Mouse (Mus musculus): Measurements from ENCODE around the gene Kcna4. TPM values are rescaled to one million over a fixed set of nuclear protein-coding genes. Genes with fewer than 3 reads are reported as not detected.

Kcna4 gene
- polyA plus RNA-seq (2016; fragmentation: Nextera tagmentation; extraction: Ambion mirVana) = 0.05 and 0.06 TPM in 2 replicates

GRCm38 (mm10) chr2:107289990-107290696, at the start of gene Kcna4:
Kcna4 (plus strand) TSS chr2:107290639.
- Histone ChIP-seq H3K4me3 (peak within 1 kb of the TSS; percentile 50), H3K4me1 (peaks cover 15% of the 10 kb centered on the region), H3K9me3 (replicated peaks) (no peaks in the 10 kb centered on the region), H3K36me3 (no peaks in the 10 kb centered on the region), H3K27me3 (ENCODE audit: low read depth, poor library complexity, severe bottlenecking) (peaks cover 44% of the 10 kb centered on the region), H3K27ac (no peak within 1 kb of the TSS)
- WGBS = 5% methylated on average over 24 of the region's 24 CpGs
- peak; percentile 70 for DNase-seq (ENCODE audit: low spot score)

DNA sequence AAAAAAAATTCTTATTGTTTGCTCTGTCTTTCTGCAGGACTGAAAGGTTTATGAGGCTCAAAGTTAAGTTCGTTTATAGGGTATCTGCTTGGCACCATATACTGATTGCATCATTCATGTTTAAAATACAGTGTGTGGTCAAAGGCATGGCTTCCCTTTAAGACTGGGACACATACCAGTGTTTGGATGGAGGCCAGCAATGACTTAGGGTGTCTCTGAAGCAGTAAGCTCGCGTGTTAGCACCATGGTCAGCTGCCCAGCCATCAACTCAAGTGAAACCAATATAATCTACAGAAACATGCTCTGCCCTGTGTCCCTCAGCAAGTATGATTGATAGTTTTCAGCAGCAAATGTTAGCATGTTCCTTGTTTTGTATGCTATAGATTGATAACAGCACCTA, 32.3 kb upstream of the Kcna4 start:
- no peaks in the 10 kb centered on the region for H3K4me1 ChIP-seq
- no peaks in the 10 kb centered on the region for H3K27me3 ChIP-seq (ENCODE audit: low read depth, poor library complexity, severe bottlenecking)
- H3K27ac ChIP-seq = no peak overlapping the region
- DNase-seq (ENCODE audit: low spot score) = no peak
- WGBS = 80% methylated on average over 3 of the region's 3 CpGs
- H3K9me3 ChIP-seq (replicated peaks) = no peaks in the 10 kb centered on the region
- no peaks in the 10 kb centered on the region for H3K36me3 ChIP-seq
- H3K4me3 ChIP-seq = no peak overlapping the region

DNA sequence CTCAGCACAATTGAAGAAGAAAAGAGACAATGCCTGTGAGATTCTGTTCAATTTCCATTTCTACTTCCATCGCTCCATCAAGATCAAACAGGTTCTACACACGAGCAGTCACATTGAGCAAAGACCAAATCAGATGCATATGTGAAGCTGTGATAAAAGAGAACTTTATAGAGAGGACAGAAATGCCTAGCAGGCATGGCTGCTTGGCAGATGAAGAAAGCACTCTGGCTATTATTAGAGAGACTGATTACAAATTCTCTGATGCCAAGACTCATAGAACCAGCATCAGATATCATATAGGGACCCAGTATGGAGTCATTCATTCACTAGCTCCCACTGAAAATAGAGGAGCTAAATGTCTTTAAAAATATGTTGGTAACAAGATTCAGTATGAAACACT, 24.2 kb upstream of the Kcna4 start:
- Histone ChIP-seq H3K4me1 (no peaks in the 10 kb centered on the region), H3K4me3 (no peak overlapping the region), H3K27me3 (ENCODE audit: low read depth, poor library complexity, severe bottlenecking) (no peaks in the 10 kb centered on the region), H3K9me3 (replicated peaks) (no peaks in the 10 kb centered on the region), H3K27ac (no peak overlapping the region), H3K36me3 (no peaks in the 10 kb centered on the region)
- 76% methylated on average over 2 of the region's 2 CpGs for WGBS
- DNase-seq (ENCODE audit: low spot score) = no peak

DNA sequence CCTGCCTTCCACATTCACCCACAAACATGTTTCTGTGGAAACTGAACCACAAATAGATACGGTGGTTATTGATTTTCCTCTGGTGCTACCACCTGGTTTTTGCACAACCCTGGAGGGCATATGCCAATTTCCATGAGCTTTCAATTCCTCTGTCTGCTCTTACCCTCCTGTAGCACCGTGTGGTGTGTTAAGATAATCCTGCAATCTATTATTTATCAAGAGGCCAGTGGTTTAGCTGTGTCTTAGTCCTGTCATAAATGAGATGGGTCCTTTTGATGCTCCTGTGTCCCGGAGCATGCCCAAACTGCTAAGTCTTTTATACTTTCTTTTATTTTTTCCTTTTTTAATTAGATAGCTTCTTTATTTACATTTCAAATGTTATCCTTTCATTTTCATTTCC, 20.4 kb upstream of the Kcna4 start:
- Histone ChIP-seq H3K4me3 (no peak overlapping the region), H3K36me3 (no peaks in the 10 kb centered on the region), H3K27me3 (ENCODE audit: low read depth, poor library complexity, severe bottlenecking) (no peaks in the 10 kb centered on the region), H3K9me3 (replicated peaks) (no peaks in the 10 kb centered on the region), H3K27ac (no peak overlapping the region), H3K4me1 (no peaks in the 10 kb centered on the region)
- DNase-seq (ENCODE audit: low spot score) = no peak
- 84% methylated on average over 3 of the region's 3 CpGs for WGBS

DNA sequence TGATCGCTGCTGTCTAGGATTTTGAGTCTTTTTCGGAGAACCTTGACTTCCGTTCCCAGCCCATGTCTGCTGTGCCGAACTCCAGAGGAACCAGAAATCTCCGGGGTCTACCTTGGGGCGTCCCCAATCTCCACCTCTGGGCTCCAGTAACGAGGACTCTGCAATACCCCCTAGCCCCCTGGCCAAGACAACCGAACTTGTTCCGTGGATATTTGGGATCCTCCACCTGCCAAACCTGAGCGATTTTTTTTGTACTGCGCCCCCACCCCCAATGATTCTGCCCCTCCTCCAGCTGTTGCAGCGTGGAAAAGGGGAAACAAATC, 219 bp downstream of the Kcna4 start:
- H3K9me3 ChIP-seq (replicated peaks) = no peaks in the 10 kb centered on the region
- 2% methylated on average over 12 of the region's 12 CpGs for WGBS
- H3K4me1 ChIP-seq = peaks cover 15% of the 10 kb centered on the region
- no peaks in the 10 kb centered on the region for H3K36me3 ChIP-seq
- no peak overlapping the region for H3K27ac ChIP-seq
- peaks cover 44% of the 10 kb centered on the region for H3K27me3 ChIP-seq (ENCODE audit: low read depth, poor library complexity, severe bottlenecking)
- peak overlapping the region; percentile 50 for H3K4me3 ChIP-seq
- no peak for DNase-seq (ENCODE audit: low spot score)

- Histone ChIP-seq H3K4me1 (peaks cover 15% of the 10 kb centered on the region), H3K4me3 (peak overlapping the region; percentile 50), H3K27ac (no peak overlapping the region), H3K9me3 (replicated peaks) (no peaks in the 10 kb centered on the region), H3K27me3 (ENCODE audit: low read depth, poor library complexity, severe bottlenecking) (peaks cover 44% of the 10 kb centered on the region), H3K36me3 (no peaks in the 10 kb centered on the region)
- 4% methylated on average over 16 of the region's 16 CpGs for WGBS
- DNase-seq (ENCODE audit: low spot score) = peak; percentile 30
Observed at GRCm38 (mm10) chr2:107291142-107291541, 703 bp downstream of the Kcna4 start.

DNA sequence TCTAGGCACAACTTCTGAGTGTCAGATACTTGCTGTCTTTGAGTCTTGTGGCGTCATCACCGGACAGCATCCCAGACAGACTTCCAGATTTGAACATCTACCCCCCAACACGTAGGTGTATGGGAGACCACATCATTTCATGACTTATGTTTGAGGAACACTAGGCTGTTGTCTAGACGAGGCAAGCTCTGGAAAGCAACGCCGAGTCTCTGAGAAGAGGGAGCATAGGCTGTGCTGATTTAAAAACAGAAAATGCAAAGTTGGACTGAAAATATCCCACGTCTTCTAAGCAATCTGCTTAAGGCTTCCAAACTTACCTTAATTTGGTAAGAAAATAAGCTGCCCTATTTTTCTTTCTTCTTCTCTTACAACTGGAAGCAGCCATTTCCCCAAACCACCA, 4.1 kb downstream of the Kcna4 start:
- WGBS = 93% methylated on average over 7 of the region's 7 CpGs
- Histone ChIP-seq H3K9me3 (replicated peaks) (no peaks in the 10 kb centered on the region), H3K4me3 (no peak overlapping the region), H3K27ac (no peak overlapping the region), H3K27me3 (ENCODE audit: low read depth, poor library complexity, severe bottlenecking) (peaks cover 35% of the 10 kb centered on the region), H3K4me1 (peaks cover 15% of the 10 kb centered on the region), H3K36me3 (no peaks in the 10 kb centered on the region)
- DNase-seq (ENCODE audit: low spot score) = no peak

GRCm38 (mm10) chr2:107301886-107302285, 11.4 kb downstream of the Kcna4 start:
- H3K4me1 ChIP-seq = no peaks in the 10 kb centered on the region
- no peaks in the 10 kb centered on the region for H3K27me3 ChIP-seq (ENCODE audit: low read depth, poor library complexity, severe bottlenecking)
- no peaks in the 10 kb centered on the region for H3K36me3 ChIP-seq
- WGBS = 92% methylated on average over 4 of the region's 4 CpGs
- no peak overlapping the region for H3K4me3 ChIP-seq
- no peaks in the 10 kb centered on the region for H3K9me3 ChIP-seq (replicated peaks)
- DNase-seq (ENCODE audit: low spot score) = no peak
- no peak overlapping the region for H3K27ac ChIP-seq

GRCm38 (mm10) chr2:107304707-107305106, 14.3 kb downstream of the Kcna4 start:
- H3K4me3 ChIP-seq = no peak overlapping the region
- no peak overlapping the region for H3K27ac ChIP-seq
- no peaks in the 10 kb centered on the region for H3K36me3 ChIP-seq
- H3K4me1 ChIP-seq = no peaks in the 10 kb centered on the region
- WGBS = 92% methylated on average over 3 of the region's 3 CpGs
- no peaks in the 10 kb centered on the region for H3K9me3 ChIP-seq (replicated peaks)
- no peaks in the 10 kb centered on the region for H3K27me3 ChIP-seq (ENCODE audit: low read depth, poor library complexity, severe bottlenecking)
- no peak for DNase-seq (ENCODE audit: low spot score)

DNA sequence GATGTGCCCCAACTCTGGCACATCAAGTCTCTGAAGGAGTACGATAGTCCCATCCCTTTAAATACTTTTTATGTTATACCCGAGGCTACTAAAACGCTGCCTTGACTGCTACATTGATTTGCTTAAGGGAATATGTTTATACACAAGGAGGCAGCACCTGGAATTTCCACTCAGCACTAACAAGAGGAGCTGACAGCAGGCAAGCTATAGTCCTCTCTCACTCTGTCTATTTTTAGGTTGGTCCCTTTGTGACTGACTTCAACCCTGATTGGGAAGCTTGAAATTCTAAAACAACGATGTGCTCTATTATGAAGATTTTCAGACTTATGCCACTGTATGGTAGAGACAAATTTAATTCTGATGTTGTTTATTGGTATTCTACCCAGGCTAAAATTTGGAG, 15.6 kb downstream of the Kcna4 start:
- H3K27me3 ChIP-seq (ENCODE audit: low read depth, poor library complexity, severe bottlenecking) = no peaks in the 10 kb centered on the region
- no peak for DNase-seq (ENCODE audit: low spot score)
- 85% methylated on average over 4 of the region's 4 CpGs for WGBS
- no peaks in the 10 kb centered on the region for H3K36me3 ChIP-seq
- H3K27ac ChIP-seq = no peak overlapping the region
- no peaks in the 10 kb centered on the region for H3K4me1 ChIP-seq
- H3K4me3 ChIP-seq = no peak overlapping the region
- no peaks in the 10 kb centered on the region for H3K9me3 ChIP-seq (replicated peaks)

DNA sequence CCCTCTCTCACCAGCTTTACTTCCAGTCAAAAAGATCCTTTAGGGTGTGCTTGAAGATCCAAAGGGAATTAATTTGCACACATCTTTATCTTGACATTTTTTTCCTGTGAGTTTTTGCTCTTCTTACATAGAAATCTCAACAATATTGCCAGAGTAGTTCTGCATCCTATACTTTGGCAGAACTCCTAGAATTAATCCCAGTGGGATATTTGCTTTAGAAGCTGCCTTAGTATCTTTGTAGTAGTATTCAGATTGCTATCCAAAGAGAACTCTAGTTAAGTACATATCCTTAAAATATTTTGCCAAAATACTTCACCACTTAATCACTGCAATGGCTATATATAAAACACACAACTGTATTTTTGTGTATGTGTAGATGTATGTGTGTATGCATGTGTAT, 28.2 kb downstream of the Kcna4 start:
- H3K4me1 ChIP-seq = no peaks in the 10 kb centered on the region
- H3K27ac ChIP-seq = no peak overlapping the region
- H3K27me3 ChIP-seq (ENCODE audit: low read depth, poor library complexity, severe bottlenecking) = no peaks in the 10 kb centered on the region
- no peaks in the 10 kb centered on the region for H3K9me3 ChIP-seq (replicated peaks)
- no peak overlapping the region for H3K4me3 ChIP-seq
- DNase-seq (ENCODE audit: low spot score) = no peak
- H3K36me3 ChIP-seq = no peaks in the 10 kb centered on the region

GRCm38 (mm10) chr2:107321596-107322226, 31.3 kb downstream of the Kcna4 start:
- Histone ChIP-seq H3K4me3 (no peak overlapping the region), H3K27me3 (ENCODE audit: low read depth, poor library complexity, severe bottlenecking) (no peaks in the 10 kb centered on the region), H3K4me1 (no peaks in the 10 kb centered on the region), H3K9me3 (replicated peaks) (no peaks in the 10 kb centered on the region), H3K27ac (no peak overlapping the region), H3K36me3 (no peaks in the 10 kb centered on the region)
- DNase-seq (ENCODE audit: low spot score) = no peak
- 85% methylated on average over 4 of the region's 4 CpGs for WGBS

- DNase-seq (ENCODE audit: low spot score) = no peak
- no peaks in the 10 kb centered on the region for H3K9me3 ChIP-seq (replicated peaks)
- 92% methylated on average over 3 of the region's 3 CpGs for WGBS
- H3K4me1 ChIP-seq = no peaks in the 10 kb centered on the region
- no peak overlapping the region for H3K4me3 ChIP-seq
- H3K27ac ChIP-seq = no peak overlapping the region
- no peaks in the 10 kb centered on the region for H3K27me3 ChIP-seq (ENCODE audit: low read depth, poor library complexity, severe bottlenecking)
- no peaks in the 10 kb centered on the region for H3K36me3 ChIP-seq
Observed at GRCm38 (mm10) chr2:107324090-107324489, 33.7 kb downstream of the Kcna4 start.

DNA sequence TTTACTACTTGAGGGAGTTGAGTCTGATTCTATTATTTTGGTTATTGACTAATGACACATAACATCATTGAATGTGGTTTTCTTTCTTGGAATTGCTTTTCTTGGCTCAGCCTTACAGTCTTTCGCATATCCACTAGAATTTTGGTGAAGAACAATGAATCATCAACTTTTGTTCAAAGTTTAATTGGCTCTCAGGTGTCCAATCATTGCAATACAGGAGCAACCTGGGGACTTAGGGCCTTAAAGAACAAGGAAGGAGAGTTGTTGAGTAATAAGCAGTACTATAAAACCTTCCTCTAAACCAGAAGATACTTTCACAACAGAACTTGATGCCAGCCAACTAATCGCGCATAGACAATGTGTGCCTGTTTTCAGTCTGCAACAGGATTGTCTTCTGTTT, 36.8 kb downstream of the Kcna4 start:
- no peak overlapping the region for H3K4me3 ChIP-seq
- no peak for DNase-seq (ENCODE audit: low spot score)
- no peaks in the 10 kb centered on the region for H3K4me1 ChIP-seq
- H3K9me3 ChIP-seq (replicated peaks) = no peaks in the 10 kb centered on the region
- no peaks in the 10 kb centered on the region for H3K27me3 ChIP-seq (ENCODE audit: low read depth, poor library complexity, severe bottlenecking)
- WGBS = 97% methylated on average over 3 of the region's 3 CpGs
- H3K27ac ChIP-seq = no peak overlapping the region
- no peaks in the 10 kb centered on the region for H3K36me3 ChIP-seq
